Mouse (Mus musculus): ENCODE results near the gene AY761184. TPM values are rescaled to one million over a fixed set of nuclear protein-coding genes. Genes with fewer than 3 reads are reported as not detected.
"Not testable (repeated sequence)": the region's sequence is repeated elsewhere in the genome, so short reads cannot be mapped to it uniquely, and the experiment has no call there.

Gene AY761184
- polyA plus RNA-seq (2012; rRNA removed) = not detected in 2 replicates

- H3K4me3 ChIP-seq (replicated peaks; ENCODE audit: extremely low read depth, low read depth, low read length); H3K4me1 ChIP-seq (ENCODE audit: control insufficient read depth, insufficient read depth, low read length); DNase-seq: not testable (repeated sequence)
- WGBS = 60% methylated on average over 2 of the region's 2 CpGs
Observed at GRCm38 (mm10) chr8:21703545-21703944, at the start of gene AY761184. AY761184 (minus strand) TSS chr8:21703645.

- DNase-seq; H3K4me3 ChIP-seq (replicated peaks; ENCODE audit: extremely low read depth, low read depth, low read length); H3K4me1 ChIP-seq (ENCODE audit: control insufficient read depth, insufficient read depth, low read length): not testable (repeated sequence)
- WGBS = 82% methylated on average over 1 of the region's 1 CpGs
Observed at GRCm38 (mm10) chr8:21665497-21665896, 37.9 kb downstream of the AY761184 start, which contains the start of gene Defa34. Defa34 (plus strand) TSS chr8:21665797.

DNA sequence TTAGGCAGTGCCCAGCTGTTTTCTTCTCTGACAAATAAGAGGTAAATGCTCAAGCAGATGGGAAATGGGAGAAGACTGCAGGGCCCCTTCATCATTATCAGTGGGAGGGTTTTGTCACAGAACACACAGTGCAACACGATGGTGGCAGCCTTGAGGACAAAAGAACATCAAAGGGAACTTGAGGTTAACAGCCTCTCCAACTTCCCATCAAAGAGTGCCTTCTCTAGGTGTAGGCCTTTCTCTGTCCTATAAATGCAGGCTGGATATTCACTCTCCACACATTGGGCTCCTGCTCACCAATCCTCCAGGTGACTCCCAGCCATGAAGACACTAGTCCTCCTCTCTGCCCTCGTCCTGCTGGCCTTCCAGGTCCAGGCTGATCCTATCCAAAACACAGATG is 48.0 kb downstream of the AY761184 start, which contains the start of gene Defa17:
Gene Defa17, plus strand, starts transcription at position 301 of the 400 bp plus-strand sequence.
- DNase-seq; H3K4me3 ChIP-seq (replicated peaks; ENCODE audit: extremely low read depth, low read depth, low read length); H3K4me1 ChIP-seq (ENCODE audit: control insufficient read depth, insufficient read depth, low read length): not testable (repeated sequence)
- WGBS = 40% methylated on average over 1 of the region's 2 CpGs

Other genes starting within 250 kb of the AY761184 start
- gene Gm7849, start 247.1 kb downstream of the AY761184 start, polyA plus RNA-seq (2012; rRNA removed) = not detected in 2 replicates
- gene Defa20, start 194.4 kb downstream of the AY761184 start, polyA plus RNA-seq (2012; rRNA removed) = not detected in 2 replicates
- not detected in 2 replicates for gene Defa32, start 174.6 kb downstream of the AY761184 start, polyA plus RNA-seq (2012; rRNA removed)
- not detected in 2 replicates for gene Defa37, start 138.3 kb downstream of the AY761184 start, polyA plus RNA-seq (2012; rRNA removed)
- not detected in 2 replicates for gene Defa28, start 120.6 kb downstream of the AY761184 start, polyA plus RNA-seq (2012; rRNA removed)
- gene Gm7861, start 109.1 kb downstream of the AY761184 start, polyA plus RNA-seq (2012; rRNA removed) = not detected in 2 replicates
- not detected in 2 replicates for gene Defa26, start 85.5 kb downstream of the AY761184 start, polyA plus RNA-seq (2012; rRNA removed)
- gene Defa17, start 47.9 kb downstream of the AY761184 start, polyA plus RNA-seq (2012; rRNA removed) = not detected in 2 replicates
- gene Defa34, start 37.8 kb downstream of the AY761184 start, polyA plus RNA-seq (2012; rRNA removed) = not detected in 2 replicates
- gene Defa24, start 30.8 kb upstream of the AY761184 start, polyA plus RNA-seq (2012; rRNA removed) = 0.45 TPM in 1 of 2 replicates, not detected in the other
- gene Defb50, start 119.9 kb upstream of the AY761184 start, polyA plus RNA-seq (2012; rRNA removed) = not detected in 2 replicates
- gene Defb2, start 136.3 kb upstream of the AY761184 start, polyA plus RNA-seq (2012; rRNA removed) = not detected in 2 replicates
- gene Defb10, start 155.3 kb upstream of the AY761184 start, polyA plus RNA-seq (2012; rRNA removed) = not detected in 2 replicates
- not detected in 2 replicates for gene Defb9, start 181.8 kb upstream of the AY761184 start, polyA plus RNA-seq (2012; rRNA removed)
- gene Defb11, start 202.8 kb upstream of the AY761184 start, polyA plus RNA-seq (2012; rRNA removed) = not detected in 2 replicates
- not detected in 2 replicates for gene Defb15, start 229.1 kb upstream of the AY761184 start, polyA plus RNA-seq (2012; rRNA removed)
- gene Defb35, start 234.7 kb upstream of the AY761184 start, polyA plus RNA-seq (2012; rRNA removed) = not detected in 2 replicates
- gene Defb13, start 243.1 kb upstream of the AY761184 start, polyA plus RNA-seq (2012; rRNA removed) = not detected in 2 replicates